Comparison of ENCODE assay signal across 16 mouse cellular contexts in genomic region chr19:53836569-53837454, GRCm38 (mm10). TPM values are rescaled to one million over a fixed set of nuclear protein-coding genes. Genes with fewer than 3 reads are reported as not detected.
DNase-seq lines count a peak whose midpoint lies in the region; ATAC-seq and TF ChIP-seq lines count a peak whose summit lies in the region.
"Had no signal": no experiment of that assay in that cellular context is flagged by ENCODE, and none has a peak within 500 bp of the region (broad histone marks: within the 10 kb centered on the region; RNA-seq: fewer than 3 reads in every experiment).

No protein-coding gene starts in this region.

- H3K9me3 ChIP-seq in hindbrain, embryonic 14.5 days (ENCODE audit: control insufficient read depth, low read length): no peaks in the 10 kb centered on the region
- no peaks in the 10 kb centered on the region for H3K9me3 ChIP-seq in hindbrain, embryonic 10.5 days
- no peaks in the 10 kb centered on the region for H3K9me3 ChIP-seq in lung, postnatal 0 days (ENCODE audit: low read length)
- H3K9me3 ChIP-seq: heart, embryonic 15.5 days had no signal

- H3K4me1 ChIP-seq in hindbrain, embryonic 14.5 days (replicated peaks; ENCODE audit: control insufficient read depth, insufficient read depth, low read length): 0 out of 2 replicates have a peak, but pooled peaks cover 6% of the 10 kb centered on the region
- peaks cover 19% of the 10 kb centered on the region for H3K4me1 ChIP-seq in hindbrain, embryonic 10.5 days (replicated peaks)
- H3K4me1 ChIP-seq in lung, postnatal 0 days (ENCODE audit: insufficient read depth, low read depth, low read length): no peaks in the 10 kb centered on the region
- H3K4me1 ChIP-seq: heart, embryonic 15.5 days had no signal

- no peak overlapping the region for H3K4me2 ChIP-seq in hindbrain, embryonic 14.5 days (replicated peaks)
- no peak overlapping the region for H3K4me2 ChIP-seq in lung, postnatal 0 days (replicated peaks; ENCODE audit: low read depth, low read length)
- H3K4me2 ChIP-seq: heart, embryonic 15.5 days had no signal

- no peak for TF ChIP-seq CTCF in lung, postnatal 0 days (IDR thresholded peaks at IDR 0.05)

- H3K4me3 ChIP-seq in hindbrain, embryonic 14.5 days (replicated peaks; ENCODE audit: low read length): no peak overlapping the region
- H3K4me3 ChIP-seq in hindbrain, embryonic 10.5 days: no peak overlapping the region
- no peak overlapping the region for H3K4me3 ChIP-seq in lung, postnatal 0 days (ENCODE audit: low read depth, low read length)
- H3K4me3 ChIP-seq: erythroblast, embryonic 14.5 days; heart, embryonic 15.5 days; left cerebral cortex, adult 2 months had no signal

- H3K27ac ChIP-seq in hindbrain, embryonic 14.5 days: no peak overlapping the region
- H3K27ac ChIP-seq in hindbrain, embryonic 10.5 days: no peak overlapping the region
- no peak overlapping the region for H3K27ac ChIP-seq in lung, postnatal 0 days (ENCODE audit: low read length)
- H3K27ac ChIP-seq: heart, embryonic 15.5 days; left cerebral cortex, adult 2 months; liver, embryonic 14.5 days had no signal

- peak overlapping the region; percentile 8; the same call in 1 of the 2 replicates for H3K9ac ChIP-seq in hindbrain, embryonic 14.5 days
- no peak overlapping the region for H3K9ac ChIP-seq in lung, postnatal 0 days (replicated peaks; ENCODE audit: low read depth)
- H3K9ac ChIP-seq: heart, embryonic 15.5 days; liver, embryonic 14.5 days had no signal

- no peak for DNase-seq in hindbrain, embryonic 14.5 days (ENCODE audit: low spot score)
- DNase-seq in hindbrain, embryonic 10.5 days (ENCODE audit: low spot score): no peak
- peak; percentile 52 for DNase-seq in right cerebral cortex, adult 18-20 months
- DNase-seq in right cerebral cortex, postnatal 25 days: no peak
- DNase-seq in kidney, postnatal 25 days: peak; percentile 28 to 63
- DNase-seq in lung, postnatal 0 days (ENCODE audit: low spot score): no peak
- DNase-seq in left cerebral cortex, adult 11 months (ENCODE audit: low spot score): no peak
- DNase-seq: B cell, adult 2 months; gastrocnemius, postnatal 14 days; retina, postnatal 1 day had no signal

- no peak for ATAC-seq in hindbrain, embryonic 14.5 days (ENCODE audit: low FRiP score)
- ATAC-seq in lung, postnatal 0 days: no peak
- no peak for ATAC-seq in erythroid progenitor cell, adult 5-6 weeks (replicated peaks; ENCODE audit: low FRiP score, poor library complexity, severe bottlenecking)
- ATAC-seq: activated CD4-positive, CD25-positive, alpha-beta regulatory T cell, adult 4 months had no signal

- TF ChIP-seq EP300 in lung, postnatal 0 days (IDR thresholded peaks at IDR 0.05): no peak

- H3K27me3 ChIP-seq in hindbrain, embryonic 14.5 days (ENCODE audit: control insufficient read depth, insufficient read depth, low read length): no peaks in the 10 kb centered on the region
- no peaks in the 10 kb centered on the region for H3K27me3 ChIP-seq in hindbrain, embryonic 10.5 days (ENCODE audit: insufficient read depth, poor library complexity, severe bottlenecking)
- no peaks in the 10 kb centered on the region for H3K27me3 ChIP-seq in lung, postnatal 0 days (replicated peaks; ENCODE audit: insufficient read depth, low read length)
- H3K27me3 ChIP-seq: heart, embryonic 15.5 days had no signal

- WGBS in hindbrain, embryonic 14.5 days: 68% methylated on average over 6 of the region's 6 CpGs
- WGBS in hindbrain, embryonic 10.5 days: 59% methylated on average over 6 of the region's 6 CpGs
- WGBS in lung, postnatal 0 days: 56% methylated on average over 6 of the region's 6 CpGs

- H3K36me3 ChIP-seq in hindbrain, embryonic 14.5 days (replicated peaks; ENCODE audit: control insufficient read depth, insufficient read depth): no peaks in the 10 kb centered on the region
- H3K36me3 ChIP-seq in hindbrain, embryonic 10.5 days: no peaks in the 10 kb centered on the region
- no peaks in the 10 kb centered on the region for H3K36me3 ChIP-seq in lung, postnatal 0 days (ENCODE audit: insufficient read depth, low read length)

RNA-seq across cellular contexts. Expression of gene Pdcd4, which starts 55.2 kb away (rescaled TPM):
- 51.8 and 58.0 TPM in 2 replicates for polyA plus RNA-seq in hindbrain, embryonic 14.5 days (2014; fragmentation: Nextera tagmentation; extraction: Ambion mirVana)
- polyA plus RNA-seq in hindbrain, embryonic 10.5 days (2016; fragmentation: Nextera tagmentation; extraction: Ambion mirVana): 49.8 and 49.9 TPM in 2 replicates
- 64.6 and 68.9 TPM in 2 replicates for polyA plus RNA-seq in lung, postnatal 0 days (2015; fragmentation: Nextera tagmentation; extraction: Ambion mirVana)
- 44.0 and 45.4 TPM in 2 replicates for total RNA-seq in erythroid progenitor cell, adult 5-6 weeks (2015; ENCODE audit: low replicate concordance)
- total RNA-seq in erythroid progenitor cell, adult 5-6 weeks (2017; ENCODE audit: low replicate concordance): 32.2 and 56.3 TPM in 2 replicates

Comparison
In these comparisons a context has a peak if more than half of its experiments do, and no peak if none do; other contexts are left out.
1. DNase-seq: peak in right cerebral cortex, adult 18-20 months (single experiment) and kidney, postnatal 25 days (2 of 2); none in hindbrain, embryonic 14.5 days (single experiment), hindbrain, embryonic 10.5 days (single experiment), right cerebral cortex, postnatal 25 days (single experiment), lung, postnatal 0 days (single experiment) and left cerebral cortex, adult 11 months (single experiment).